Mouse (Mus musculus) right cerebral cortex, adult 2 months (tissue): Measurements from ENCODE around the gene Sycp1.

Experiments used
- DNase-seq, 2 experiments: peaks; one replicate each; pipeline ENCODE4 v3.0.0; 2021 to 2022; ENCODE audit warnings: low spot score in 2 of 2

Sycp1 gene

GRCm38 (mm10) chr3:102935451-102936354, at the start of gene Sycp1:
Gene Sycp1, minus strand, starts transcription at chr3:102936100.
- no peak for DNase-seq

GRCm38 (mm10) chr3:102980349-102980736, 44.4 kb upstream of the Sycp1 start:
- no peak for DNase-seq

- DNase-seq: no peak
Observed at GRCm38 (mm10) chr3:102979550-102980348, 43.8 kb upstream of the Sycp1 start.

GRCm38 (mm10) chr3:102976906-102977305, 41.0 kb upstream of the Sycp1 start:
- no peak for DNase-seq

- DNase-seq: no peak
Observed at GRCm38 (mm10) chr3:102970508-102970907, 34.6 kb upstream of the Sycp1 start.

- DNase-seq: no peak
Observed at GRCm38 (mm10) chr3:102970067-102970466, 34.2 kb upstream of the Sycp1 start.

- no peak for DNase-seq
Observed at GRCm38 (mm10) chr3:102964033-102964432, 28.1 kb upstream of the Sycp1 start, which contains the start of gene Nr1h5. Gene Nr1h5, minus strand, starts transcription at chr3:102964133.

GRCm38 (mm10) chr3:102955596-102955995, 19.7 kb upstream of the Sycp1 start:
- no peak for DNase-seq

GRCm38 (mm10) chr3:102955143-102955542, 19.2 kb upstream of the Sycp1 start:
- DNase-seq: no peak

- no peak for DNase-seq
Observed at GRCm38 (mm10) chr3:102954476-102954875, 18.6 kb upstream of the Sycp1 start.

- DNase-seq: no peak
Observed at GRCm38 (mm10) chr3:102946861-102947260, 11.0 kb upstream of the Sycp1 start.

- no peak for DNase-seq
Observed at GRCm38 (mm10) chr3:102946312-102946711, 10.4 kb upstream of the Sycp1 start.

GRCm38 (mm10) chr3:102938100-102938499, 2.2 kb upstream of the Sycp1 start:
- DNase-seq: no peak

- DNase-seq: no peak
Observed at GRCm38 (mm10) chr3:102899136-102899535, 36.8 kb downstream of the Sycp1 start.

- no peak for DNase-seq
Observed at GRCm38 (mm10) chr3:102880529-102880928, 55.4 kb downstream of the Sycp1 start.

- no peak for DNase-seq
Observed at GRCm38 (mm10) chr3:102848661-102849060, 87.2 kb downstream of the Sycp1 start.

GRCm38 (mm10) chr3:102842386-102842785, 93.5 kb downstream of the Sycp1 start:
- DNase-seq: no peak

GRCm38 (mm10) chr3:102803937-102804336, 132.0 kb downstream of the Sycp1 start:
- DNase-seq: peak; percentile 76 to 88

- DNase-seq: no peak
Observed at GRCm38 (mm10) chr3:102787369-102787768, 148.5 kb downstream of the Sycp1 start.

- DNase-seq: no peak
Observed at GRCm38 (mm10) chr3:102782618-102783017, 153.3 kb downstream of the Sycp1 start, which contains the start of gene Tshb. Gene Tshb, minus strand, starts transcription at chr3:102782718.

GRCm38 (mm10) chr3:102773018-102773417, 162.9 kb downstream of the Sycp1 start:
- DNase-seq: no peak
